Mouse (Mus musculus): Measurements from ENCODE around the gene Clip2.
"Not testable (repeated sequence)": the region's sequence is repeated elsewhere in the genome, so short reads cannot be mapped to it uniquely, and the experiment has no call there.

The Clip2 gene

GRCm38 (mm10) chr5:134490465-134490864 is 61.8 kb downstream of the Clip2 start:
- DNase-seq (ENCODE audit: low read depth, low spot score) = no peak

DNA sequence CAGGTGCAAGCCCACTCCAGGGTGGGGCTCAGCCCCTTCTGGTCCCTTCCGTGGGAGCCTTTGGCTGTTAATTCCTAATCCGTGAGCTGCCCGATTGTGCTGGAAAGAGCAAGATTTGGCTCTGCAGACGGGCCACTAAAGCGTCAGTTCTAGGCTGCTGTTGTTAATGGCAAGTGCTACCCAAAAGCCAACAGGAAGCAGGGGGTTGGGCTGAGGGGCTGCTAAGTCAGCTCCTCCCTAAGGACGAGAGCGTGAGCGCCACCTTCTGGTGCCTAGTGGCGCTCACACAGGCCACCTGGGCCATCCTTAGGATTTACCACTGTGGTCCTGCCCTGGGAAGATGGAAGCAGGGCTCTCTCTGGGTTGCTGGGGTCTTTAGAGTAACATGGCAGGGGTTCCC is 62.7 kb downstream of the Clip2 start:
- no peak for DNase-seq (ENCODE audit: low read depth, low spot score)

DNA sequence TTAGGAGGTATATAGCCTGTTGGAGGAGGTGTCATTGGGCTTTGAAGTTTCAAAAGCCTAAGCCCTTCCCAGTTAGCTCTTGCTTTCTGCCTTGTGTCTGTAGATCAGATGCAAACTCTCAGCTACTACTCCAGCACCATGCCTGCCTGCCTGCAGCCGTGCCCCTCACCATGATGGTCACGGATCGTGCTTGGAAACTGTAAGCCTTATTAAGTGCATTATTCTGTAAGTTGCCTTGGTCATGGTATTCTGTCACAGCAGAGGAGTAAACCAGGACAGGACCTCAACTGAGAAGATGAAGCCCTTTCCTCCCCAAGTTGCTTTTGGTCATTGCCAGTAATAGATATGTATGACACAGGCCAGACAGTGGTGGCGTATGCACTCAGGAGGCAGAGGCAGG is 63.6 kb downstream of the Clip2 start:
- DNase-seq (ENCODE audit: low read depth, low spot score) = no peak

GRCm38 (mm10) chr5:134488042-134488441 is 64.2 kb downstream of the Clip2 start:
- no peak for DNase-seq (ENCODE audit: low read depth, low spot score)

GRCm38 (mm10) chr5:134485900-134486665 is 66.2 kb downstream of the Clip2 start:
- peak; percentile 66 for DNase-seq (ENCODE audit: low read depth, low spot score)

DNA sequence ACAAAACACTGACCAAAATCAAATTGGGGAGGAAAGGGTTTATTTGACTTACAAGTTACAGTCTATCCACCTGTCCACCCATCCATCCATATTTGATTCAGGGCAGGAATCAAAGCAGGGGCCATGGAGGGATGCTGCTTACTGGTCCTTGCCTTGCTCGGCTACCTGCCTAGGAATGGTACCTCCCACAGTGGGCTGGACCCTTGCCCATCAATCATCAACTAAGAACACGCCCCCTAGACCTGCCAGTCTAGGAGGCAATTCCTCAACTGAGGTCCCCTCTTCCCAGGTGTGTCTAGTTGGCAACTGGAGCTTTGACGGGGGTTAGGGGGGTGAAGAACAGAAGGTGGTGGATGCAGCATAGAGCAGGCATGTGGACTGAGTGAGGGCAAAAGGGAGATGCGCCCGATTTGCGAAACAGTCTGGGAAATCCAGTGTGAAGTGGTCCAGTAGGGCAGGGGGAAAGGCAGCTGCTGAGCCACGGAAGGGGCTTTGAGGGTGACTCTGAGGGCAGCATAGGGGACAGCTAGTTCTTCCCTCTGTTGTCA is 67.0 kb downstream of the Clip2 start:
- DNase-seq (ENCODE audit: low read depth, low spot score) = no peak

GRCm38 (mm10) chr5:134483291-134483690 is 68.9 kb downstream of the Clip2 start:
- no peak for DNase-seq (ENCODE audit: low read depth, low spot score)

DNA sequence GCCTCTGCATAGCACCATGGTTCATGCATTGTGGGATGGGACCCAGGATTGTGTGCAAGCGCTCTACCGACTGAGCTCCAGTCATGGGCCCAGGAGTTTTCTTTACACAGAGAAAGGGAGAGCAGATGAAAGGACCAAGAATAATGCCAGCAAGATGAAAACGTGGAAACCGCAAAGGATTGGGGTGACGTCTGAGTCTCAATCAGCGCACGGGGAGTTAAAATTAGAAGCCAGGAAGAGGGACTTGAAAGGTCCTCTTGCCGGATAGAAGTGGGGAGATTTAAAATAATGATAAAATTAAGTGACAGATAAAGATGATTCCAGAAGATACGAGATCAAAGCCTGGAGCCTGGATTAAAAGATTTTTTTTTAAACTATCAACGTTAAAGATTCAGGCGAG is 69.9 kb downstream of the Clip2 start:
- no peak for DNase-seq (ENCODE audit: low read depth, low spot score)

GRCm38 (mm10) chr5:134478886-134479285 is 73.3 kb downstream of the Clip2 start:
- not testable (repeated sequence) for DNase-seq (ENCODE audit: low read depth, low spot score)

- DNase-seq (ENCODE audit: low read depth, low spot score) = not testable (repeated sequence)
Observed at GRCm38 (mm10) chr5:134475686-134476085, 76.5 kb downstream of the Clip2 start.

- DNase-seq (ENCODE audit: low read depth, low spot score) = no peak
Observed at GRCm38 (mm10) chr5:134475006-134475605, 77.1 kb downstream of the Clip2 start.

- DNase-seq (ENCODE audit: low read depth, low spot score) = no peak
Observed at GRCm38 (mm10) chr5:134473902-134474301, 78.3 kb downstream of the Clip2 start.

- no peak for DNase-seq (ENCODE audit: low read depth, low spot score)
Observed at GRCm38 (mm10) chr5:134470538-134471169, 81.6 kb downstream of the Clip2 start.

GRCm38 (mm10) chr5:134469559-134470150 is 82.6 kb downstream of the Clip2 start:
- no peak for DNase-seq (ENCODE audit: low read depth, low spot score)

- no peak for DNase-seq (ENCODE audit: low read depth, low spot score)
Observed at GRCm38 (mm10) chr5:134468158-134468765, 84.0 kb downstream of the Clip2 start.

- no peak for DNase-seq (ENCODE audit: low read depth, low spot score)
Observed at GRCm38 (mm10) chr5:134467030-134467549, 85.1 kb downstream of the Clip2 start.

DNA sequence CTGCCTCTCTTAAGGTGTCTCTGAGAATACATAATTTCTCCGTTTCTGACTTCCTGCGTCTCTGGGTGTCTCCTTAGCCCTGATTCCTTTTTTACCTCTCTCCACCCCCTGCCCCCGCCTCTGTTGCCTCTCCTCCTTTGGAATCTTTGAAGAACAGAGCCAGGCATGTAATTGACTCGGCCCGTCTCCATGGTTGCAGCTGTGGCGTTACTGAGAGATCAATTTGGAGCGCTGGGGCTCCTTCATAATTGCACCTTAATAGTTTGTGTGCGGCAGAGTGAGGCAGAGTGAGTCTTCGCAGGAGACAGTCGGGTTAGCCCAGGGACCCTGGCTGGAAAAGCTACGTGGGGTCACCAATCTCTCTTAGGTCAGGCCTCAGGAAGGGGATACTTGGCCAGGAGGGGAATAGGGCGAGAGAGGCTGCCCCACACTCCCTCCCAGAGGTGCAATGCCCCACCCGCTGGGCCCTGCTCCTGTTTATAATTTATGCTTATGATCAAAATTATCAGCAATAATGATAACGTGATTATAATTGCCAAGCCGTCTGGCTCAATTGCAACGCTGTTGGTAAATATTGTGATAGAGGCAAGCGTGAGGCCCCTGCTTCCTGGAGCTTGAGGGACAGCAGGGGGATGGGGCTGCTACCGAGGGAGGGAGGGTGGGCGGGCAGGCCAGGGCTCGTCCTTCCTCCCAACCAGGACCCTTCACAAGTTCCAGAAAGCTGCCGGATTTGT is 85.8 kb downstream of the Clip2 start:
- DNase-seq (ENCODE audit: low read depth, low spot score) = no peak

DNA sequence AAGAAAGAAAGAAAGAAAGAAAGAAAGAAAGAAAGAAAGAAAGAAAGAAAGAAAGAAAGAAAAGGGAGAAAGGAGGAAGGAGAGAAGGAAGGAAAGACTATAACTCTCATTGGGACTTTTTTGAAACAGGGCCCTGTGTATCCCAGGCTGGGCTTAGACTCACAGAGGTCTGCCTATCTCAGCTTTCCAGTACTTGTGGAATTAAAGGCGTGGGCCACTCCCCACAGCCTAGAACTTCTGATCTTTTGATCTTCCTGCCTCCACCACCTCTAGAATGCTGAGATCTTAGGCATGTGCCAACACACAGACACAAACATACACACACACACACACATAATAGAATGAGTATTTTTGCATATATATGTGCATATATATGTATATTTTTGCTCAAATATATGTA is 87.0 kb downstream of the Clip2 start:
- DNase-seq (ENCODE audit: low read depth, low spot score) = no peak

- no peak for DNase-seq (ENCODE audit: low read depth, low spot score)
Observed at GRCm38 (mm10) chr5:134464225-134464624, 88.0 kb downstream of the Clip2 start.

GRCm38 (mm10) chr5:134462731-134463130 is 89.5 kb downstream of the Clip2 start:
- no peak for DNase-seq (ENCODE audit: low read depth, low spot score)

- no peak for DNase-seq (ENCODE audit: low read depth, low spot score)
Observed at GRCm38 (mm10) chr5:134462316-134462715, 89.9 kb downstream of the Clip2 start.
